Mouse (Mus musculus) heart, adult 2 months (tissue): ENCODE measurements around the gene Car15.

Experiments used
- CTCF ChIP-seq: fragments of 200-600 bp; IDR thresholded peaks from 2 replicates; pipeline ENCODE4 v1.8.1; 2022; ENCODE audit warnings: antibody characterized with exemption, mild to moderate bottlenecking, moderate library complexity
- EP300 ChIP-seq: fragments of 200-500 bp; IDR thresholded peaks from 2 replicates; pipeline ENCODE4 v1.6.1; 2011; ENCODE audit warnings: low read depth, low read length, control low read depth; ENCODE audit not compliant: insufficient read depth
- POLR2A ChIP-seq: fragments of 200-500 bp; IDR thresholded peaks from 2 replicates; pipeline ENCODE4 v1.6.1; 2011; ENCODE audit warnings: mild to moderate bottlenecking, low read depth, low read length, control low read depth; ENCODE audit not compliant: insufficient read depth

GRCm38 (mm10) chr16:17851331-17851730, 13.2 kb upstream of the Car15 start:
- TF ChIP-seq CTCF (no peak), POLR2A (no peak), EP300 (no peak)
